Mouse (Mus musculus): Measurements from ENCODE around the gene Rhod. TPM values are rescaled to one million over a fixed set of nuclear protein-coding genes. Genes with fewer than 3 reads are reported as not detected.
"Not testable (repeated sequence)": the region's sequence is repeated elsewhere in the genome, so short reads cannot be mapped to it uniquely, and the experiment has no call there.

The Rhod gene
- total RNA-seq, 1 experiment from 2014 or later: 30.4 TPM

- no peak for DNase-seq
These were observed 30.2 kb downstream of the Rhod start for GRCm38 (mm10) chr19:4409062-4409461.

- no peak for DNase-seq
These were observed 34.4 kb downstream of the Rhod start for GRCm38 (mm10) chr19:4404840-4405239.

- no peak for DNase-seq
These were observed 40.3 kb downstream of the Rhod start for GRCm38 (mm10) chr19:4398959-4399358.

- DNase-seq: no peak
These were observed 40.6 kb downstream of the Rhod start for GRCm38 (mm10) chr19:4398630-4398948.

GRCm38 (mm10) chr19:4397798-4398629 lies 41.2 kb downstream of the Rhod start, which contains the start of gene Kdm2a:
Gene Kdm2a (minus strand): TSS chr19:4398285.
- peak; percentile 54 for DNase-seq

GRCm38 (mm10) chr19:4396998-4397797 lies 42.0 kb downstream of the Rhod start:
- DNase-seq: peak; percentile 97

GRCm38 (mm10) chr19:4396081-4396997 lies 42.9 kb downstream of the Rhod start:
- DNase-seq: peak; percentile 35

GRCm38 (mm10) chr19:4387276-4387675 lies 52.0 kb downstream of the Rhod start:
- no peak for DNase-seq

- no peak for DNase-seq
These were observed 54.2 kb downstream of the Rhod start for GRCm38 (mm10) chr19:4385026-4385425.

- no peak for DNase-seq
These were observed 54.9 kb downstream of the Rhod start for GRCm38 (mm10) chr19:4384322-4384721.

GRCm38 (mm10) chr19:4383306-4383705 lies 55.9 kb downstream of the Rhod start:
- DNase-seq: no peak

- DNase-seq: not testable (repeated sequence)
These were observed 56.9 kb downstream of the Rhod start for GRCm38 (mm10) chr19:4382303-4382702.

Other genes starting within 250 kb of the Rhod start
- 1.0 TPM in 1 of 2 replicates, not detected in the other for gene Tbc1d10c, start 248.1 kb downstream of the Rhod start, total RNA-seq (2021)
- 373 and 392 TPM in 2 replicates for gene Ppp1ca, start 247.4 kb downstream of the Rhod start, total RNA-seq (2021)
- gene Rad9a, start 237.8 kb downstream of the Rhod start, total RNA-seq (2021): 10.1 and 10.8 TPM in 2 replicates
- 11.0 and 14.5 TPM in 2 replicates for gene Clcf1, start 225.2 kb downstream of the Rhod start, total RNA-seq (2021)
- gene AC109138.7, start 225.1 kb downstream of the Rhod start, total RNA-seq (2021): not detected in 2 replicates
- 56.8 and 60.4 TPM in 2 replicates for gene Pold4, start 207.5 kb downstream of the Rhod start, total RNA-seq (2021)
- gene Ssh3, start 170.3 kb downstream of the Rhod start, total RNA-seq (2021): 35.6 and 52.3 TPM in 2 replicates
- 4.3 and 4.9 TPM in 2 replicates for gene Ankrd13d, start 156.3 kb downstream of the Rhod start, total RNA-seq (2021)
- gene Grk2, start 133.2 kb downstream of the Rhod start, total RNA-seq (2021): 45.8 and 59.4 TPM in 2 replicates
- 116 and 131 TPM in 2 replicates for gene Kdm2a, start 41.1 kb downstream of the Rhod start, total RNA-seq (2021)
- gene Syt12, start 38.0 kb upstream of the Rhod start, total RNA-seq (2021): 62.2 and 66.7 TPM in 2 replicates
- gene 2010003K11Rik, start 59.2 kb upstream of the Rhod start, total RNA-seq (2021): 22.0 and 34.8 TPM in 2 replicates
- gene Pcx, start 71.0 kb upstream of the Rhod start, total RNA-seq (2021): 488 and 620 TPM in 2 replicates
- gene Lrfn4, start 176.2 kb upstream of the Rhod start, total RNA-seq (2021): 4.6 and 6.0 TPM in 2 replicates
- 35.4 and 38.2 TPM in 2 replicates for gene Rce1, start 186.2 kb upstream of the Rhod start, total RNA-seq (2021)

All from adrenal gland, postnatal 25 days (tissue).